Mouse (Mus musculus): ENCODE data around the gene Eef2k.
A peak's percentile ranks its signal among the peaks of the same experiment; 100 is the strongest.
"Not testable (repeated sequence)": the region's sequence is repeated elsewhere in the genome, so short reads cannot be mapped to it uniquely, and the experiment has no call there.

Eef2k gene

GRCm38 (mm10) chr7:120942506-120942905 is 99.9 kb downstream of the Eef2k start:
- DNase-seq = peak; percentile 61

- peak; percentile 85 for DNase-seq
These were observed 101.4 kb downstream of the Eef2k start for GRCm38 (mm10) chr7:120943936-120944509.

- DNase-seq = not testable (repeated sequence)
These were observed 111.0 kb downstream of the Eef2k start for GRCm38 (mm10) chr7:120953591-120953990.

Data from kidney, adult 9 months (tissue).